In the genomic region with DNA sequence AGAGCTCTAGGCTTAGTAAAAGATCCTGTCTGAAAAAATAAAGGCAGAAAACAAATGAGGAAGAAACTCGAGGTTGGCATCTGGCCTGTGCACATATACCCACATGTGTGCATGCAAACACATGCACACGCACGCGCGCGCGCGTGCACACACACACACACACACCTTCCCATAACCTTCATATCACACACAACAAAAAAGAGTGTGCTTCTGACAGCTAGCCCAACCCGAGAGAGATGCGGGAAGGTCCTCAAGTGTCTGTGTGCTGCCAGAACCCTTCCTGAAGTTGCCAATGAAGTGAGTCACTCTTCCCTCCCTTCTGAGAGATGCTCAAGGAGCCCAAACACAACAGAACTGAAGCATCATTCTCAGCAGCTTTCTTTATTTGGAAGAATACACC, we compare ENCODE assay signal across 23 mouse cellular contexts.
"Had no signal": no experiment of that assay in that cellular context is flagged by ENCODE, and none has a peak within 500 bp of the region (broad histone marks: within the 10 kb centered on the region; RNA-seq: fewer than 3 reads in every experiment).

No protein-coding gene starts in this region.

- H3K36me3 ChIP-seq: heart, embryonic 10.5 days; heart, embryonic 13.5 days; heart, embryonic 15.5 days; hindbrain, embryonic 13.5 days; hindbrain, embryonic 15.5 days; limb, embryonic 10.5 days; limb, embryonic 12.5 days had no signal

- H3K27me3 ChIP-seq: heart, embryonic 13.5 days; heart, embryonic 15.5 days; hindbrain, embryonic 13.5 days; hindbrain, embryonic 15.5 days; limb, embryonic 12.5 days had no signal

- H3K4me1 ChIP-seq: heart, embryonic 10.5 days; heart, embryonic 13.5 days; heart, embryonic 15.5 days; hindbrain, embryonic 13.5 days; hindbrain, embryonic 15.5 days; limb, embryonic 10.5 days; limb, embryonic 12.5 days had no signal

- H3K27ac ChIP-seq: heart, embryonic 10.5 days; heart, embryonic 13.5 days; heart, embryonic 15.5 days; hindbrain, embryonic 13.5 days; hindbrain, embryonic 15.5 days; hindbrain, postnatal 0 days; layer of hippocampus, adult 2 months; left cerebral cortex, adult 2 months; limb, embryonic 10.5 days; limb, embryonic 12.5 days had no signal

- ATAC-seq: hindbrain, postnatal 0 days; intestine, embryonic 16.5 days had no signal

- H3K9ac ChIP-seq: heart, embryonic 13.5 days; heart, embryonic 15.5 days; hindbrain, embryonic 13.5 days; hindbrain, embryonic 15.5 days; limb, embryonic 12.5 days had no signal

- H3K9me3 ChIP-seq: heart, embryonic 10.5 days; heart, embryonic 13.5 days; heart, embryonic 15.5 days; hindbrain, embryonic 13.5 days; hindbrain, embryonic 15.5 days; limb, embryonic 10.5 days; limb, embryonic 12.5 days had no signal

- H3K4me2 ChIP-seq: heart, embryonic 13.5 days; heart, embryonic 15.5 days; hindbrain, embryonic 13.5 days; hindbrain, embryonic 15.5 days; limb, embryonic 12.5 days; liver, embryonic 11.5 days had no signal

- DNase-seq: gastrocnemius, postnatal 14 days; gastrocnemius, postnatal 36 days; heart, adult 18-20 months; heart, postnatal 14 days; heart, postnatal 36 days; kidney, adult 18-20 months; kidney, adult 8-10 months; kidney, postnatal 10 days; kidney, postnatal 25 days; kidney, postnatal 4 days; liver had no signal

- H3K4me3 ChIP-seq: heart, embryonic 10.5 days; heart, embryonic 13.5 days; heart, embryonic 15.5 days; hindbrain, embryonic 13.5 days; hindbrain, embryonic 15.5 days; layer of hippocampus, adult 2 months; left cerebral cortex, adult 2 months; limb, embryonic 10.5 days; limb, embryonic 12.5 days had no signal
